Mouse (Mus musculus): ENCODE data around the gene Cit.

DNA sequence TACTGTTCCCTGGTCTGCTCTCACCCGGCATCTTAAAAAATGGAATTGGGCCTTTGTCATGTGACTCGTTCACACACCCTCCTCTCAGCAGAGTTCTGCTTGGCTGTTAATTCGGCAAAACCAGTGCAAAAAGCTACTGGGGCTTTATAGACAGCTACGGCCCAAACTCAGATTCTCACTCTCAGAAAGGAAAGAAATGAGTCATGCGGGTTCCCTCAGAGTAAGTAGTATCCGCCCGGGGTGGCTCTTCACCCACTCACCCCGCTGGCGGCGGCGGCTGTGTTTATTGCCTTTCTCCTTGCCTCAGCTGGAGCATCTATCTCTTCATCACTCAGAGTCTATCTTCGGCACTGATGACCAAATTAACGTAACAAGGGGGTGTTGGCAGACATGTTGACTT is 93.9 kb downstream of the Cit start:
- no peak for TF ChIP-seq CHD2 (IDR thresholded peaks at IDR 0.05; ENCODE audit: low read depth, low read length)
- no peak for TF ChIP-seq MAFK (IDR thresholded peaks at IDR 0.05; ENCODE audit: insufficient read depth, low read depth, low read length)
- TF ChIP-seq ZNF384 (IDR thresholded peaks at IDR 0.05; ENCODE audit: low read depth, low read length), result no peak

Data from ES-E14 (cell line).